Mouse (Mus musculus): ENCODE measurements at regions not wholly inside any gene's neighbourhood (a gene's known extent, or its start where the extent isn't known, plus 50 kb on each side); places are given as distances from the start of the nearest gene placed in this dataset.
A peak's percentile ranks its signal among the peaks of the same experiment; 100 is the strongest.

DNA sequence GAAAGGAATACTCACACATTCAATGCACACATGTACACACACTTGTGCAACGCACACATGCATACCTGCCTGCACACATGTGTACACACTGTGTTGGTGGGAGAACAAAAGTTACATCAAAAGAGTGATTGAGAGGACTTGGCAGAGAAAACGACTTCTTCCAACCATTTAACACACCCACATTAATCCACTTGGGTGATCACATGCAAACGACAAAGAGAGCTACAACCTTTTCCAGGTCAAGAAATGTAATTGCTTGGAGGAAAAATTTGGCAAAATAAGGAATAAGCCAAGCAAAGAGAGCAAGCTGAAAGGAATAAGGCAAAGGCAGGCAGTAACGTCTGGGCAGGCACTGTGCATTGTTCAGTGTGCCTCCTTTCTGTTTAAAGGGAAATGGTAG is 67.3 kb downstream of the C1d start:
- 36% methylated on average over 4 of the region's 4 CpGs for WGBS
- no peaks in the 10 kb centered on the region for H3K36me3 ChIP-seq (ENCODE audit: control insufficient read depth, insufficient read depth, low read length)
- H3K4me3 ChIP-seq (ENCODE audit: low read length): no peak overlapping the region
- H3K9ac ChIP-seq (ENCODE audit: low read depth, low read length): no peak overlapping the region
- no peak for ATAC-seq (ENCODE audit: low FRiP score, low TSS enrichment)
- no peaks in the 10 kb centered on the region for H3K27me3 ChIP-seq (ENCODE audit: control insufficient read depth, insufficient read depth, low read length)
- no peaks in the 10 kb centered on the region for H3K4me1 ChIP-seq (ENCODE audit: control insufficient read depth, insufficient read depth, low read length)
- no peaks in the 10 kb centered on the region for H3K9me3 ChIP-seq (ENCODE audit: control insufficient read depth, low read length)
- H3K4me2 ChIP-seq (replicated peaks; ENCODE audit: low read depth, low read length): no peak overlapping the region
- H3K27ac ChIP-seq (ENCODE audit: low read depth, low read length): no peak overlapping the region

DNA sequence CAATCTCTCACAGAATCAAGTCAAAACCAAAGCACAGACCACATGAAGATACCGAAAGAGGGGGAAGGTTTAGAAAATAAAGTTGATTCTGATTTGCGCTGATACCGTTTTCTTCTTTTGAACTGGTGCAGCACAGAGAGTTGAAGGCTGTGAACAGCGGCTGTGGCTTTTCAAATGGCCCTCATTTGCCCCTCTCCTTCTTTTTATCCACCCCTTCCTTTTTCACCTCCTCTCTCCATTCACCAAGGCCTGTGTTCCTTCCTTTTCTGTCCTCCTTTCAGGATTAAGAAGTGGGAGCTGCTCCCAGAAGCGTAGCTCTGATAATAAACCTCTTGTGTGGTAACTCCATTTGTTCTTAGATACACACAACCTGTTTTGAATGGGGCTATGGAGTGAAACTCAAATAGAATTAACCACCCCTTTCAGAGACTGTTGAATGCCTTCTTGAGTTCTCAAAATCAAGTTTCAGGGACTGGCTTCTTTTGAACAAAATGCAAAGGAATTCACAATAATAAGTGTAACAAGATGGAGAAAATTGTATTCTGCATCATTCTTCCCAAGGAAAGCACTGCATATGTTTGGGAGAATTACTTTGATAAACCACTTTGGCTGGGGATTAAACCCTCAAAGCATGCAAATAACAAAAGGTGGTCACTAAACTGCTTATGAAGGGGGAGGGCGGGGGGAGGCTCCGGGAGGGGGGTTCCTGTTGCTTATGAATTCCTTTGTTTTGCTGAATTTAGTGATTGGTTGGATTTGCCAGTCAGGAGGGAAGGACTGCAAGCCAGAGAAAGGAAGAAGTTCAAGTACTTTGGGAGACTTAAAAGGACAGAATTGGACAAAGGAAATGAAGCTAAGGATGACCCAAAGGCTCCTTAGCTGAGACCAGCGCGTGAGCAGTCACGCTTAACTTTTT is 68.6 kb downstream of the C1d start:
- H3K27me3 ChIP-seq (ENCODE audit: control insufficient read depth, insufficient read depth, low read length): no peaks in the 10 kb centered on the region
- H3K9ac ChIP-seq (ENCODE audit: low read depth, low read length): no peak overlapping the region
- H3K4me3 ChIP-seq (ENCODE audit: low read length): no peak overlapping the region
- no peaks in the 10 kb centered on the region for H3K4me1 ChIP-seq (ENCODE audit: control insufficient read depth, insufficient read depth, low read length)
- no peaks in the 10 kb centered on the region for H3K9me3 ChIP-seq (ENCODE audit: control insufficient read depth, low read length)
- no peak for ATAC-seq (ENCODE audit: low FRiP score, low TSS enrichment)
- H3K4me2 ChIP-seq (replicated peaks; ENCODE audit: low read depth, low read length): no peak overlapping the region
- H3K36me3 ChIP-seq (ENCODE audit: control insufficient read depth, insufficient read depth, low read length): no peaks in the 10 kb centered on the region
- H3K27ac ChIP-seq (ENCODE audit: low read depth, low read length): no peak overlapping the region
- 78% methylated on average over 10 of the region's 10 CpGs for WGBS

DNA sequence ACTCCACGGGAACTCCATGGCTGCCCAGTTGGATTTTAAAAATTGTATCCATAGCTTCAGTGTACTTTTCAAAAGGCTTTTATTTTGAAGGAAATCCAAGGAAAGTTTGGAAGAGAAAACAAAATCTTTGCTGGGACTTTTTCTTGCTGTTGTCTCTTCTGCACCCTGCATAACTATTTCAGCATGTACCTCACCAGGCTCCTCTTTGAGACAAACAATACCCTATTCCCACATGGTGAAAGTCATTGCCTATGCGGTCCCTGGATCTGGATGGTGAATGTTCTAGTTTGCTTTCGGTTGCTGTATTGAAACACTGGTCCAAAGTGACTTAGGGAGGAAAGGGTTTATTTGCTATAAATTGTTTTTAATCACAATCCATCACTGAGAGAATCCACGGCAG is 69.3 kb downstream of the C1d start:
- H3K9ac ChIP-seq (ENCODE audit: low read depth, low read length): no peak overlapping the region
- no peak overlapping the region for H3K4me3 ChIP-seq (ENCODE audit: low read length)
- no peak overlapping the region for H3K4me2 ChIP-seq (replicated peaks; ENCODE audit: low read depth, low read length)
- H3K27ac ChIP-seq (ENCODE audit: low read depth, low read length): no peak overlapping the region
- H3K27me3 ChIP-seq (ENCODE audit: control insufficient read depth, insufficient read depth, low read length): no peaks in the 10 kb centered on the region
- no peak for ATAC-seq (ENCODE audit: low FRiP score, low TSS enrichment)
- 76% methylated on average over 4 of the region's 4 CpGs for WGBS
- no peaks in the 10 kb centered on the region for H3K4me1 ChIP-seq (ENCODE audit: control insufficient read depth, insufficient read depth, low read length)
- H3K36me3 ChIP-seq (ENCODE audit: control insufficient read depth, insufficient read depth, low read length): no peaks in the 10 kb centered on the region
- no peaks in the 10 kb centered on the region for H3K9me3 ChIP-seq (ENCODE audit: control insufficient read depth, low read length)

DNA sequence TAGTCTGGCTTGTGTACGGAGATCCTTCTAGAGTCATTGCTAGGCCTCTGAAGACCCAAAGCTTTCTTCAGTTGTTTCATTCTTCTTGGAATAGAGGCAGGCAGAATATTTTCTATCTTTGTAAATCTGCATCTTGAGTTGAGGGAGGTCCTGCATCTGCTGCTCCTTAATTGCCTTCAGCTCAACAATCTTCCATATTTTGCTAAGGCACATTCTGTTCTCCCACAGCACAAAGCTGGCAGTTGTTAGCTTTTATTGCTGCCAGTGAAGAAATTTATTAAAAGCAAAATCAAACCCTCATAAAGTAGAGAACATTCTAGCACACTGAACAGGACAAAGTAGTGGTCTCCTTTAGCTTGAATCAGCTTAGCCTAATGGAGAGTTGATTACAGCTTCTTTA is 94.1 kb downstream of the C1d start:
- Histone ChIP-seq H3K9me3 (ENCODE audit: control insufficient read depth, low read length) (no peaks in the 10 kb centered on the region), H3K27ac (ENCODE audit: low read depth, low read length) (no peak overlapping the region), H3K4me2 (replicated peaks; ENCODE audit: low read depth, low read length) (no peak overlapping the region), H3K9ac (ENCODE audit: low read depth, low read length) (no peak overlapping the region), H3K36me3 (ENCODE audit: control insufficient read depth, insufficient read depth, low read length) (no peaks in the 10 kb centered on the region), H3K27me3 (ENCODE audit: control insufficient read depth, insufficient read depth, low read length) (no peaks in the 10 kb centered on the region), H3K4me1 (ENCODE audit: control insufficient read depth, insufficient read depth, low read length) (no peaks in the 10 kb centered on the region), H3K4me3 (ENCODE audit: low read length) (no peak overlapping the region)
- 88% methylated on average over 1 of the region's 1 CpGs for WGBS
- no peak for ATAC-seq (ENCODE audit: low FRiP score, low TSS enrichment)

DNA sequence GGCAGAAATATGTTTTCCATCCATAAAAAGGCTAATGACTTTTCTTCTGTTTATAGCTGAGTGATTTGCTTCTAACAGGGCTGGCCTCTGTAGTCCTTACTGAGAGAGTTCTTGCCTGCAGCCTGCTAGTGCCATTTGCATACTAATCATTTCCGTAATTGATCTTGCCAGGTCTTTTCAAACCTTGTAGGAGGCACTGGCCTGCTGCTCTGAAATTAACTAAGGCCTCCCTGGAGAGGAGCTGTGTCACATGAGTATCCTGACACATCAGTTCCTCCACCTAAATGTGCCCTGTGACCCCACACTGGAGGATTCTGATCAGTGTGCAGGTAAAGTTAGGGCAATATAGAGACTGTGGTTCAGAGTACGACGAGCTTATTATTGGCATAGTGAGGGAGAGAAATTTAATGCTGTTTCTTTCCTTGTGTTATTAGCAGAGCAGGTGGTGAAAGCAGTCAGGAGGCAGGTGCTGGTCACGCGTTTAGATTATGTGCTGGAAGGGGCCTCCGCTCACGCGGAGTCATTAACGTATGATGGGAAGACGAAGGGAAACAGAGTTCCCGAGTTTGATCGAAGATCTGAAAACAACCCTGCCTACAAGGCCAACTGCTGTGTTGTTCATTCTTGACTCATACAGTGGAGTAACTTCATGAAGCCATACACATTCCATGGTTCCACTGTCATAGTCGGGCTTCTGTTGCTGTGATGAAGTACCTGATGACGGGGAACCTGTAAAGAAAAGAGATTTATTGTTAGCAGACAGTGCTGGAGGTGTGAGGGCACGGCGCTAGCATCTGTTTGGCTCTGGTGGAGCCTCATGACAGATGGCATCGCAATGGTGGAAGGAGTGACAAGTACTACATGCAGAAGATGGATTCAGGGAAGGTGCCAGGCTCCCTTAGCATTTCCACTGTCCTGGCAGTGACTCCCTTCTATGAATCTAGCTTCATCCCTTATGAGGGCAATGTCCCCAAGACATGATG is 95.1 kb downstream of the C1d start:
- no peak overlapping the region for H3K27ac ChIP-seq (ENCODE audit: low read depth, low read length)
- H3K4me2 ChIP-seq (replicated peaks; ENCODE audit: low read depth, low read length): no peak overlapping the region
- H3K36me3 ChIP-seq (ENCODE audit: control insufficient read depth, insufficient read depth, low read length): no peaks in the 10 kb centered on the region
- 61% methylated on average over 17 of the region's 17 CpGs for WGBS
- H3K27me3 ChIP-seq (ENCODE audit: control insufficient read depth, insufficient read depth, low read length): no peaks in the 10 kb centered on the region
- no peaks in the 10 kb centered on the region for H3K4me1 ChIP-seq (ENCODE audit: control insufficient read depth, insufficient read depth, low read length)
- H3K4me3 ChIP-seq (ENCODE audit: low read length): no peak overlapping the region
- ATAC-seq (ENCODE audit: low FRiP score, low TSS enrichment): 0 out of 2 replicates have a peak, but pooled peaks have one; percentile 32
- no peaks in the 10 kb centered on the region for H3K9me3 ChIP-seq (ENCODE audit: control insufficient read depth, low read length)
- no peak overlapping the region for H3K9ac ChIP-seq (ENCODE audit: low read depth, low read length)

GRCm38 (mm10) chr11:17359698-17360254 is 102.4 kb downstream of the C1d start:
- Histone ChIP-seq H3K27ac (ENCODE audit: low read depth, low read length) (no peak overlapping the region), H3K4me3 (ENCODE audit: low read length) (no peak overlapping the region), H3K27me3 (ENCODE audit: control insufficient read depth, insufficient read depth, low read length) (no peaks in the 10 kb centered on the region), H3K4me2 (replicated peaks; ENCODE audit: low read depth, low read length) (no peak overlapping the region), H3K36me3 (ENCODE audit: control insufficient read depth, insufficient read depth, low read length) (no peaks in the 10 kb centered on the region), H3K9ac (ENCODE audit: low read depth, low read length) (no peak overlapping the region), H3K4me1 (ENCODE audit: control insufficient read depth, insufficient read depth, low read length) (no peaks in the 10 kb centered on the region), H3K9me3 (ENCODE audit: control insufficient read depth, low read length) (no peaks in the 10 kb centered on the region)
- 88% methylated on average over 1 of the region's 1 CpGs for WGBS
- ATAC-seq (ENCODE audit: low FRiP score, low TSS enrichment): no peak

DNA sequence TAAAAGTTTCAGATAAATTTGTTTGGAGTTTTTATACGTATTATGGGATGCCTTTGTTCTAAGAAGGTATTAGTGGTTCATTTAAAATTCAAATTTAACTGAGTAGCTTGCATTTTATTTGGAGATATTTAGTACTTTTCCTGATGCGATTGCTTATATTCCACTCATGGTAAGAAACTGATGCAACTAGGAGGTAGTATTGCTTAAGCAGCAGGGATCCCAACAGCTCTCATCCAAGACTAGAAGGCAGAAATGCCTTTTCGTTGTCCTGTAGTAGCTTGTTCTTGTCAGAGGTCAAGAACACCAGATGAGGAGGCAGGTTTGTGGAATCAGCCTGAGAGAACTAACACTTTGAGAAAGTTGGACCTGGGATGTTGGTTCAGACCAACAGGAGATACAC is 120.5 kb downstream of the C1d start:
- H3K9me3 ChIP-seq (ENCODE audit: control insufficient read depth, low read length): no peaks in the 10 kb centered on the region
- H3K27me3 ChIP-seq (ENCODE audit: control insufficient read depth, insufficient read depth, low read length): no peaks in the 10 kb centered on the region
- no peak overlapping the region for H3K27ac ChIP-seq (ENCODE audit: low read depth, low read length)
- no peaks in the 10 kb centered on the region for H3K36me3 ChIP-seq (ENCODE audit: control insufficient read depth, insufficient read depth, low read length)
- 80% methylated on average over 3 of the region's 3 CpGs for WGBS
- H3K4me1 ChIP-seq (ENCODE audit: control insufficient read depth, insufficient read depth, low read length): no peaks in the 10 kb centered on the region
- ATAC-seq (ENCODE audit: low FRiP score, low TSS enrichment): no peak
- H3K4me2 ChIP-seq (replicated peaks; ENCODE audit: low read depth, low read length): no peak overlapping the region
- no peak overlapping the region for H3K4me3 ChIP-seq (ENCODE audit: low read length)
- H3K9ac ChIP-seq (ENCODE audit: low read depth, low read length): no peak overlapping the region

DNA sequence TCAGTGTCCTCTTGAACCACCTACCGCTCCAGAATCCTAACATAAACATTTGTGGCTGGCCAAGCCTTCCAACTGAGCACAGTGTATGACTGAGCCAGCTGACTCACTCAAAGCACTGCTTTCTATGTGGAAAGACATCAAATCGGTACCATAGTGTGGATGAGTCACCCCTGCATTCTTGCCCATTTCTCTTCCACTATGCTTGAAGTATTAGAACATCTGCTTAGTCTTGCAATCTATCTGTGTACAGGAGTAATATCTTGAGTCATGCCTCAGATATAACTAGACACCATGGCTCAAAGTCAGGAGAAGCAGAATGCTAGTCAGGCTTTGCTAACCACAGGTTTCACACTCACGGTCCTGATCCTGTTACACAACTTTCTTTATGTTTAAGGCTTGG is 129.4 kb downstream of the C1d start:
- no peak overlapping the region for H3K27ac ChIP-seq (ENCODE audit: low read depth, low read length)
- ATAC-seq (ENCODE audit: low FRiP score, low TSS enrichment): no peak
- H3K9ac ChIP-seq (ENCODE audit: low read depth, low read length): no peak overlapping the region
- H3K27me3 ChIP-seq (ENCODE audit: control insufficient read depth, insufficient read depth, low read length): no peaks in the 10 kb centered on the region
- no peak overlapping the region for H3K4me3 ChIP-seq (ENCODE audit: low read length)
- WGBS: 82% methylated on average over 3 of the region's 3 CpGs
- H3K9me3 ChIP-seq (ENCODE audit: control insufficient read depth, low read length): no peaks in the 10 kb centered on the region
- no peak overlapping the region for H3K4me2 ChIP-seq (replicated peaks; ENCODE audit: low read depth, low read length)
- H3K36me3 ChIP-seq (ENCODE audit: control insufficient read depth, insufficient read depth, low read length): no peaks in the 10 kb centered on the region
- H3K4me1 ChIP-seq (ENCODE audit: control insufficient read depth, insufficient read depth, low read length): no peaks in the 10 kb centered on the region
